Mouse (Mus musculus) stomach, embryonic 14.5 days (tissue): Measurements from ENCODE around the gene Nup214. TPM values are rescaled to one million over a fixed set of nuclear protein-coding genes. Genes with fewer than 3 reads are reported as not detected.
"Not testable (repeated sequence)": the region's sequence is repeated elsewhere in the genome, so short reads cannot be mapped to it uniquely, and the experiment has no call there.

Experiments used
- ATAC-seq: fragments of 200-750 bp; cut with Nextera tagmentation; 2 replicates; pipeline ENCODE4 v1.8.0; 2017; ENCODE audit warnings: low read depth, moderate TSS enrichment; ENCODE audit not compliant: insufficient number of reproducible peaks, insufficient read depth, low FRiP score
- H3K27ac ChIP-seq: fragments of 300-500 bp; sonication (generic); 2 replicates; pipeline ENCODE4 v1.5.1; 2014; ENCODE audit warnings: mild to moderate bottlenecking, low read length, moderate library complexity, mixed read lengths
- H3K27me3 ChIP-seq: fragments of 300-500 bp; sonication (generic); 2 replicates; pipeline ENCODE4 v1.6.1; 2014; ENCODE audit warnings: low read length, control low read depth, mixed read lengths; ENCODE audit not compliant: control insufficient read depth, insufficient read depth
- H3K36me3 ChIP-seq: fragments of 300-500 bp; sonication (generic); 2 replicates; pipeline ENCODE4 v1.6.1; 2014; ENCODE audit warnings: mild to moderate bottlenecking, control low read depth, low read length, moderate library complexity, mixed read lengths; ENCODE audit not compliant: control insufficient read depth, insufficient read depth
- H3K4me1 ChIP-seq: fragments of 300-500 bp; sonication (generic); 2 replicates; pipeline ENCODE4 v1.6.1; 2014; ENCODE audit warnings: low read length, control low read depth, mixed read lengths; ENCODE audit not compliant: control insufficient read depth, insufficient read depth
- H3K4me2 ChIP-seq: fragments of 300-500 bp; sonication (generic); replicated peaks from 2 replicates; pipeline ENCODE4 v1.6.1; 2014; ENCODE audit warnings: low read depth, low read length, control low read depth
- H3K4me3 ChIP-seq: fragments of 300-500 bp; sonication (generic); 2 replicates; pipeline ENCODE4 v1.5.1; 2014; ENCODE audit warnings: low read depth, low read length, control low read depth
- H3K9ac ChIP-seq: fragments of 300-500 bp; sonication (generic); replicated peaks from 2 replicates; pipeline ENCODE4 v1.6.1; 2014; ENCODE audit warnings: low read depth, mild to moderate bottlenecking, control low read depth, low read length, moderate library complexity, mixed read lengths
- H3K9me3 ChIP-seq: fragments of 300-500 bp; sonication (generic); 2 replicates; pipeline ENCODE4 v1.6.1; 2016; ENCODE audit warnings: low read depth, low read length, control low read depth; ENCODE audit not compliant: control insufficient read depth
- WGBS: fragments of 180-500 bp; shearing (Covaris S2); extraction: QIAGEN DNeasy Blood & Tissue Kit; methylation state at CpG from one replicate; pipeline ENCODE4 v1.1.7; 2014; 5-methylcytosine and 5-hydroxymethylcytosine counted together
- polyA plus RNA-seq: library from polyadenylated mRNA; unstranded; fragments of >200 nt; fragmentation: Nextera tagmentation; extraction: Ambion mirVana; gene quantifications from 2 replicates; pipeline ENCODE4 v1.2.1, GENCODE M21; 2014

Gene Nup214
- polyA plus RNA-seq, 1 experiment from 2014 or later, result 93.9 TPM

- H3K4me2 ChIP-seq, H3K4me1 ChIP-seq, H3K27me3 ChIP-seq, H3K4me3 ChIP-seq, H3K27ac ChIP-seq, ATAC-seq, H3K9me3 ChIP-seq, H3K9ac ChIP-seq: not testable (repeated sequence)
- WGBS, result 90% methylated on average over 9 of the region's 9 CpGs
- H3K36me3 ChIP-seq, result peaks cover 58% of the 10 kb centered on the region
Observed at GRCm38 (mm10) chr2:32040646-32041045, 66.4 kb downstream of the Nup214 start.

GRCm38 (mm10) chr2:32041087-32041486, 66.9 kb downstream of the Nup214 start:
- no peak for ATAC-seq
- WGBS, result 86% methylated on average over 2 of the region's 2 CpGs
- Histone ChIP-seq H3K4me1 (no peaks in the 10 kb centered on the region), H3K4me2 (no peak overlapping the region), H3K9ac (no peak overlapping the region), H3K9me3 (no peaks in the 10 kb centered on the region), H3K27ac (no peak overlapping the region), H3K4me3 (no peak overlapping the region), H3K27me3 (no peaks in the 10 kb centered on the region), H3K36me3 (peaks cover 59% of the 10 kb centered on the region)

- Histone ChIP-seq H3K4me2 (no peak overlapping the region), H3K9me3 (no peaks in the 10 kb centered on the region), H3K4me1 (no peaks in the 10 kb centered on the region), H3K36me3 (peaks cover 50% of the 10 kb centered on the region), H3K4me3 (no peak overlapping the region), H3K27ac (no peak overlapping the region), H3K27me3 (no peaks in the 10 kb centered on the region), H3K9ac (no peak overlapping the region)
- 63% methylated on average over 5 of the region's 5 CpGs for WGBS
- no peak for ATAC-seq
Observed at GRCm38 (mm10) chr2:32043836-32044235, 69.6 kb downstream of the Nup214 start.

- Histone ChIP-seq H3K27me3 (no peaks in the 10 kb centered on the region), H3K9me3 (no peaks in the 10 kb centered on the region), H3K4me3 (no peak overlapping the region), H3K27ac (no peak overlapping the region), H3K4me2 (no peak overlapping the region), H3K36me3 (peaks cover 47% of the 10 kb centered on the region), H3K9ac (no peak overlapping the region), H3K4me1 (no peaks in the 10 kb centered on the region)
- 79% methylated on average over 6 of the region's 6 CpGs for WGBS
- no peak for ATAC-seq
Observed at GRCm38 (mm10) chr2:32045375-32045774, 71.1 kb downstream of the Nup214 start.

GRCm38 (mm10) chr2:32046009-32046408, 71.8 kb downstream of the Nup214 start:
- no peaks in the 10 kb centered on the region for H3K4me1 ChIP-seq
- 91% methylated on average over 10 of the region's 10 CpGs for WGBS
- H3K9ac ChIP-seq, result no peak overlapping the region
- ATAC-seq, result no peak
- no peak overlapping the region for H3K27ac ChIP-seq
- peaks cover 49% of the 10 kb centered on the region for H3K36me3 ChIP-seq
- no peak overlapping the region for H3K4me2 ChIP-seq
- H3K27me3 ChIP-seq, result no peaks in the 10 kb centered on the region
- no peak overlapping the region for H3K4me3 ChIP-seq
- no peaks in the 10 kb centered on the region for H3K9me3 ChIP-seq

- no peaks in the 10 kb centered on the region for H3K27me3 ChIP-seq
- H3K9me3 ChIP-seq, result no peaks in the 10 kb centered on the region
- peaks cover 58% of the 10 kb centered on the region for H3K36me3 ChIP-seq
- ATAC-seq, result no peak
- H3K4me3 ChIP-seq, result no peak overlapping the region
- no peak overlapping the region for H3K4me2 ChIP-seq
- WGBS, result 91% methylated on average over 10 of the region's 10 CpGs
- no peaks in the 10 kb centered on the region for H3K4me1 ChIP-seq
- H3K9ac ChIP-seq, result no peak overlapping the region
- no peak overlapping the region for H3K27ac ChIP-seq
Observed at GRCm38 (mm10) chr2:32047323-32047722, 73.1 kb downstream of the Nup214 start.

GRCm38 (mm10) chr2:32051791-32052190, 77.6 kb downstream of the Nup214 start:
- H3K27ac ChIP-seq, result no peak overlapping the region
- H3K4me1 ChIP-seq, result 0 out of 2 replicates have a peak, but pooled peaks cover 3% of the 10 kb centered on the region
- no peak overlapping the region for H3K4me3 ChIP-seq
- H3K27me3 ChIP-seq, result no peaks in the 10 kb centered on the region
- H3K36me3 ChIP-seq, result peaks cover 44% of the 10 kb centered on the region
- WGBS, result 81% methylated on average over 8 of the region's 8 CpGs
- no peak for ATAC-seq
- H3K9me3 ChIP-seq, result no peaks in the 10 kb centered on the region
- H3K9ac ChIP-seq, result no peak overlapping the region
- no peak overlapping the region for H3K4me2 ChIP-seq

GRCm38 (mm10) chr2:32052418-32052817, 78.2 kb downstream of the Nup214 start:
- no peaks in the 10 kb centered on the region for H3K27me3 ChIP-seq
- H3K27ac ChIP-seq, result no peak overlapping the region
- WGBS, result 92% methylated on average over 7 of the region's 7 CpGs
- peaks cover 39% of the 10 kb centered on the region for H3K36me3 ChIP-seq
- no peak overlapping the region for H3K9ac ChIP-seq
- H3K4me3 ChIP-seq, result no peak overlapping the region
- no peak for ATAC-seq
- no peak overlapping the region for H3K4me2 ChIP-seq
- no peaks in the 10 kb centered on the region for H3K9me3 ChIP-seq
- 0 out of 2 replicates have a peak, but pooled peaks cover 3% of the 10 kb centered on the region for H3K4me1 ChIP-seq

GRCm38 (mm10) chr2:32055357-32055965, 81.2 kb downstream of the Nup214 start:
- H3K4me1 ChIP-seq, result 0 out of 2 replicates have a peak, but pooled peaks cover 3% of the 10 kb centered on the region
- WGBS, result 60% methylated on average over 7 of the region's 7 CpGs

More at GRCm38 (mm10) chr2:32055357-32055965, 81.2 kb downstream of the Nup214 start:
- peaks cover 21% of the 10 kb centered on the region for H3K36me3 ChIP-seq
- no peak overlapping the region for H3K4me3 ChIP-seq
- ATAC-seq, result no peak
- H3K9ac ChIP-seq, result no peak overlapping the region
- no peak overlapping the region for H3K27ac ChIP-seq
- no peaks in the 10 kb centered on the region for H3K27me3 ChIP-seq
- H3K4me2 ChIP-seq, result no peak overlapping the region
- H3K9me3 ChIP-seq, result no peaks in the 10 kb centered on the region
